Mouse (Mus musculus): Measurements from ENCODE around the gene Fuz.

The Fuz gene

DNA sequence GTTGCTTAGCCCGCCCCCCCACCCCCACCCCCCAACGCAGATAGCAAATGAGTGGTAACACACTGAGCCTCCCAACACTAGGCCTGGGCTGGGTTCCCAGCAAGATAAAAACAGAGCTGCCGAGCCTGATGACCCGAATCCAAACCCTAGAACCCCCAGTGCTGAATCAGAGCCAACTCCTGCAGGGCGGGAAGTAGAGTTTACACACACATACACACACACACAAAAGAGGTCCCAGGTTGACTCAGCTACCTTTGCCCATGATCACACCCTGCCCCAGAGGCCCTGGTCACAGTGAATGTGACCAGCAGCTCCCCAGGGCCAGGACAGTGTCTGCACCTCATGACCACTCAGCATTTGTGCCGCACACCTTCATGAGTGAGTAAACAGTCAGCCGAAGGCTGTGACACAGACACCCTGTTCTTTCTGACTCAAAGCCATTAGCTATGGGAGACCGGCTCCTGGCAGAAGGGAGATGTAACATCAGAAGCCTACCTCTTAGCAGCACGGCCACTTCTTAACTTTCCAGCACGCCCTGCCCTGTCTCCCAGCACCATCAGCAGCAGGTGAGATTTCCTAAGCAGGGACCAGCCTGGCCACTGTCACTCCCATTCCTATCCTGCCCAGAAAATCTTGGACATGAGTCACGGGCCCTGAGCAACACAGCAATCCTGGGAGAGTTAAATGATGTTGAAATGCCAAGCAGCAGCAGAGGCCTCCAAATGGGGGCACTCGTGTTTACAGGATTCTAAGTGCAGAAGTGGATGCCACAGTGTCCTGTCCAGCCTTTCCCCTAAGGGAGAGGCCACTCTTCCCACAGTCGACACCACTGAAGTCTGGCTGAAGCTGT is 7.4 kb upstream of the Fuz start:
- no peak for DNase-seq (ENCODE audit: low spot score)

- no peak for DNase-seq (ENCODE audit: low spot score)
Measured at GRCm38 (mm10) chr7:44890180-44890579, 5.7 kb upstream of the Fuz start.

GRCm38 (mm10) chr7:44890737-44891136 is 5.1 kb upstream of the Fuz start:
- no peak for DNase-seq (ENCODE audit: low spot score)

DNA sequence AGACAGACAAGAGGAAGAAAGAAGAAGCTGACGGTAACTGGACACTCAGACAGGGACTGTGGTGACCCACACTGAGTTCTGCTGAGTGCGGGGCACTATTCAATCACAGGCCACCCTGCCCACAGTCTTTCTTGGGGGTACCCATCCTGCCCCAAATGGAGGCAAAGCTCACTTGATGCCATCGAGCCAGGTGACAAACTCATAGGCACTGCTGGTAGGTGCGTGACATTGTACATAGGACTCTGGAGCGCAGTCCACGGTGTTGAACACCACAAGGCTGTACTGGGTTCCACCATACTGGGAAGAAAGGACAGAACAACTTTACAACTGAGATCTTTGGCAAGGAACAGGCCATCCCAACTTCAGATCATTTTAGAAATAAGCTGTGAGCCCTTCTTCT is 4.3 kb upstream of the Fuz start:
- no peak for DNase-seq (ENCODE audit: low spot score)

DNA sequence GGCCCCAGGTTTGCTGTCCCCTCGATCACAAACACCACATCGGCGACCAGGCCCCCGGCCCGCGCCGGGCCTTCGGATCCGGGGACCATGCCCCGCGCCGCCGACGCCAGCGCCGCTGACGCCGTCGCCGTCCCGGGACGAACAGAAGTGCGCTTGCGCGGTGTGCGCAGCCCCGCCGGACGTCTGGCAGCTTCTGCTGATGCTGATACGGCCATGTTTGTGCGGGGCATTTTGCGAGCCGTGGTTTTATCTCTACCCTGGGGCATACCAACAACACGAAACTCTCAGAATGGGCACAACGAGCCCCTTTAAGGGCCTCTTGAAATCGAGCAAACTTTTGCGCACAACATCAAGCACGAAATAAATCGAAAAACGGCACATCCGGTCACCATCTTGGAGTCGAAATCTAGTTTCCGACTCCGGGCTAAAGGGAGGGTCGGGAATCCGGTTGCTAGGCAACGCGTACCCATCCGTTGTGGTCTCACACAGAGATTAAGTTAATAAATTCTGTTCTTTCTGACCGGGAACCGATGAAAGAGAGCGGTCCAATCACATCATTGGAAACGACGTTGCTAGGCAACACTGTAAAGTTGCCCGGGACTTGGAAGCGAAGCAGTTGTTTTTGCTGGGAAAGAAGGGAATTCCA is 3.5 kb upstream of the Fuz start, which contains the start of gene Med25:
Med25 (minus strand) TSS at position 437 of the 646 bp plus-strand sequence.
- peak; percentile 86 for DNase-seq (ENCODE audit: low spot score)

DNA sequence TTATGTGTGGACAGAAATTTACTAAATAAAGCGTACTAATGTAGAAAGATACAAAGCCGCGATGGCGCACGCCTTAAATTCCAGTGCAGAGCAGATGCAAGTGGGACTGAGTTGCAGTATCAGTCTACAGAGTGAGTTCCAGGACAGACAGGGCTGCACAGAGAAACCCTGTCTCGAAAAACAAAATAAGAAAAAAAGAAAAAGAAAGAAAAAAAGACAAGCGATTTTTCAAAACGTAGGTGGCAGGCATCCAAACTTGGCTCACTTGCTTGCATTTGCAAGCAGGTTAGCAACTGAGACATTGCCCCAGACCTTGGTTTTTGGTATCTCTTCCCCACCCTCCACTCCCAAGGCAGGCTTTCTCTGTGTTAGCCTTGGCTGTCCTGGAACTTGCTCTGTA is 2.7 kb upstream of the Fuz start:
- peak; percentile 42 for DNase-seq (ENCODE audit: low spot score)

DNA sequence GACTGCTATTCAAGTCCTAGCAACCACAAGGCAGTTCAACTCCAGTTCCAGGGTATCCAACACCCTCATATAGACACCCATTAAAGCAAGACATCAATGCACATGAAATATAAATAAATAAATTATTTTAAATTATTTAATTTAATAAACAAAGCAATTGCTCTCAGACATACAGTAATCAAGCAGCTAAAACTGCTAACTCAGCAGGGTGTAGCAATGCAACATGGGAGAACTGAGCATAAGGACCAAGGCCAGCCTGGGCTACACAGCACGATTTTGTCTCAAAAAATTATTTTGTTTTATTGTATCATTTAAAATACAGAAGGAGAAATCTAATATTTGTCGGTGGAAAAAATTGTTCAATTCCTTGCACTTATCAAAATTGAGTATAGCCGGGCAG is 1.7 kb upstream of the Fuz start:
- no peak for DNase-seq (ENCODE audit: low spot score)

GRCm38 (mm10) chr7:44895206-44895592 is 680 bp upstream of the Fuz start:
- DNase-seq (ENCODE audit: low spot score), result no peak

DNA sequence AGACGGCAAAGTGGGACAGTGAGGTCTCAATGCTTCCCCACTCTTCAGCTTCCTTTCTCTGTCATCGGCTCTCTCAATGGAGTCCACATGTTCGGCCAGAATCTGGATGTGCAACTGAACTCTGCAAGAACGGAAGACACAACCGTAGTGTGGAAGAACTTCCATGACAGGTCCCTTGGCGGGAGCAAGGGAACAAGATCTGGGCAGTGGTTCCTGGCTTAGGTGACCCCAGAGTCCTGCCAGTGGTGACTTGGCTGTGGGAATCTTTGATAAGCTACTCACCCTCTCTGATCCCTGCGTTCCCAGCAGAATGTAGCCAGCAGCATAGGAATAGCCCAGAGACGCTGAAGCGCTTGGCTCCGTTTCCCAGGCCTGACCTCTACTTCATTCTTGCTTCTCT is 620 bp downstream of the Fuz start:
- DNase-seq (ENCODE audit: low spot score), result no peak

GRCm38 (mm10) chr7:44898607-44899006 is 2.7 kb downstream of the Fuz start:
- peak; percentile 58 for DNase-seq (ENCODE audit: low spot score)

- no peak for DNase-seq (ENCODE audit: low spot score)
Measured at GRCm38 (mm10) chr7:44900632-44901031, 4.8 kb downstream of the Fuz start.

DNA sequence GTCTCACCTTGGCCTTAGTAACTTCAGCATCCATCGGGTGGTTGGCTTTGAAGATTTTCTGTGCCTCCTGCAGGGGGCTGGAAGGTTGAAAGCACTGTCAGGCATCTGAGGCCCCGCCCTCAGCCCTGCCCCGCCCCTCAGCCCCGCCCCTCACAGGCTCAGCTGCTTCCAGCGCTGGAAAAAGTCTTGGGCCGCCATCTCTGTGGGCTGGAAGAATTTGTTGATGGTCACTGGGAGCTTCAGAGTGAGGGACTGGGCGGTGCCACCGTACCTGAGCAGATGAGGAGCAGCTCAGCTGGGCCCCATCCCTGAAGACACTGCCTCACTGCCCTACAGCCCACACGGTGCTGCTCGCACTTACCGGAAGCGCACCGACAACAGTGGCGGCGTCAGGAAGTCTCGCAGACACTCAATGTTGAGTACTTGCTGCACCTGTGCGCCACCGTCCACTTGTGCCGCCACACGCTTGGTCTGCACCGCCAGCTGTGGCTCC is 5.4 kb downstream of the Fuz start:
- no peak for DNase-seq (ENCODE audit: low spot score)

GRCm38 (mm10) chr7:44905430-44905829 is 9.6 kb downstream of the Fuz start:
- DNase-seq (ENCODE audit: low spot score), result no peak

- no peak for DNase-seq (ENCODE audit: low spot score)
Measured at GRCm38 (mm10) chr7:44908706-44909476, 13.0 kb downstream of the Fuz start.

DNA sequence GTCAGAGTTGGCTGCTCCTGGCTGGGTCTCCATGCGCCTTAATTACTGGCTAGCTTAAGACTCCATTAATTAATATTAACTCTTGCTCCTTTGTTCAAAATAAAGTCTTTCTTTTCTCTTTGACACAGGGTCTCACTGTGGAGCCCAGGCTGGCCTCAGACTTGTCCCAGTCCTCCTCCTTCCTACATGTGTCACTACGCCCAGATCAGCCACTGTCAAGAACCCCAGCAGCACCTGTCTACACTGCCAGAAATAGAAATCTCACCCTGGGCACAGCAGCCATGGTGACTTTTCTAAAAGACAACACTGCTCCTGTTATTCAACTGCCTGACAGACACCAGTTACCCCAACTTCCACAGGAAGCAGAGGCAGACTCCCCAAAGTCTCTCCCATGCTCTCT is 18.5 kb downstream of the Fuz start:
- DNase-seq (ENCODE audit: low spot score), result no peak

DNA sequence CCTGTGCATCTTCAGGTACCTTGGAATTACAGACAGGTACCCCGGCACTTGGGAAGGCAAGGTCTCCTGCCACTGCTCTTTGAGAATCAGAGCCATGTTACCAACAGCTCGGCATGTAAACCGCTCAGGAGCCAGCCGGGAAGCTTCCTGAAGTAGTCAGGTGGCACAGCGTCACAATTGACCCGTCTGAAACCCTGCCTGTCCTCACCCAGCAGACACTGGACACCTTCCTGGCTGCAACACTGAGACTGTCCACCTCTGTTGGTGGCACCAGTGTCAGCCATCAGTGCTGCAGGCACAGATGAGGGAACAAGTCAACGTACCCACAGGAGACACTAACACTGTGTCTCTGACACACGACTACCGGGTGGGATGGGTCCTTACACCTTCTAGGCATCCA is 19.4 kb downstream of the Fuz start:
- DNase-seq (ENCODE audit: low spot score), result no peak

DNA sequence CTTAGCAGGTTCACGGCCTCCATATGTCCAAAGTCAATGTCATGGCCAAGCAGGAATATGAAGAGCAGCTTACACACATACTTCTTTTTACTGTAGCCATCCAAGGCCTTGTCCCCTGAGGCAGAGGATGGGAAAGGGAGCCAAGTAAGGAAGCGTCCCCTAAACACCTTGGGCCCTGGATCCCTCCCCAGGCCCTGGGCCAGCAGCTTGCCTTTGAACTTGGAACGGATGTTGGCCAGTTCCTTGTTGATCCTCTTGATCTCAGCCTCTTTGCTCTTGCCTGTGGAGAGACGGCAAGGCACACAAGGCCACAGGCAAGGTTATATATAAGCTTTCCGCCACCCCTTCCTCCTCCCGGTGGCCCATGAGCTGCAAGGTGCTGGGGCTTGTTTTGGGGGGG is 20.3 kb downstream of the Fuz start:
- no peak for DNase-seq (ENCODE audit: low spot score)

- DNase-seq (ENCODE audit: low spot score), result no peak
Measured at GRCm38 (mm10) chr7:44916881-44917280, 21.0 kb downstream of the Fuz start.

GRCm38 (mm10) chr7:44918219-44918618 is 22.3 kb downstream of the Fuz start:
- no peak for DNase-seq (ENCODE audit: low spot score)

- DNase-seq (ENCODE audit: low spot score), result no peak
Measured at GRCm38 (mm10) chr7:44919127-44919526, 23.2 kb downstream of the Fuz start.

DNA sequence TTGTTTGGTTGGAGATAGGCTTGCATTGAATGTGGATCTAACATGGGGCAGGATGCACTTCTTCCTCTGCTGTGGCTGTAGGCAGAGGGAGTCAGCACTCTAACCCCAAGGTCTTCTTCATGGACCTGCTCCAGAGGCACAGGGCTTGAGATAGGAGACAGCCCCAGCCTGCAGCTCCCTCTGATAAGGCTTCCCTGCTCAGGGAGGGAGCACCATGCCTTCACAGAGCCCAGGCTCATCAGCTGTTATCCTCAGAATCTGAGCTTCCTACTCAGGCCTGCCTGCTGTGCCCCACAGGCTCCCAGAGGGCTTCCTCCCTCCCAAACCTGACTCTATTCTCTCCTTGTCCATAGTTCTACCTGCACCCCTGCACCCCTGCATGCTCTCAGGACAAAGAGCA is 26.7 kb downstream of the Fuz start:
- DNase-seq (ENCODE audit: low spot score), result no peak

DNA sequence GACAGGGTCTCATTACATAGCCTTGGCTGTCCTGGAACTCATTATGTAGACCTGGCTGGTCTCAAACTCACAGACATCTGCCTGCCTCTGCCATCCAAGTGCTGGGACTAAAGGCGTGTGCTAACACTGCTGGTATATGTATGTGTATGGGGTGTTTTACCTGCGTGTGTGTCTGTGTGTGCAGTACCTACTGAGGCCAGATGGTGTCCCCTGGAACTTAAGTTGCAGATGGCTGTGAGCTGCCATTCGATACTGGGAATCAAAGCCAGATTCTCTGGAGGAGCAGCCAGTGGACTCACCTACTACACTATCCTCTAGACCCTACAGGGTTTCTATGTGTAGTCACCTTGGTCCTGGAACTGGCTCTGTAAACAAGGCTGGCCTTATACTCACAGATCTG is 29.6 kb downstream of the Fuz start:
- DNase-seq (ENCODE audit: low spot score), result no peak

- DNase-seq (ENCODE audit: low spot score), result no peak
Measured at GRCm38 (mm10) chr7:44928570-44928969, 32.7 kb downstream of the Fuz start.

Data from ovary, postnatal 36 days (tissue).